Mouse (Mus musculus) kidney, adult 18-20 months (tissue): ENCODE measurements around the gene Nrp1.

Experiments used
- DNase-seq: peaks from one replicate; pipeline ENCODE4 v3.0.0; 2021

The Nrp1 gene

DNA sequence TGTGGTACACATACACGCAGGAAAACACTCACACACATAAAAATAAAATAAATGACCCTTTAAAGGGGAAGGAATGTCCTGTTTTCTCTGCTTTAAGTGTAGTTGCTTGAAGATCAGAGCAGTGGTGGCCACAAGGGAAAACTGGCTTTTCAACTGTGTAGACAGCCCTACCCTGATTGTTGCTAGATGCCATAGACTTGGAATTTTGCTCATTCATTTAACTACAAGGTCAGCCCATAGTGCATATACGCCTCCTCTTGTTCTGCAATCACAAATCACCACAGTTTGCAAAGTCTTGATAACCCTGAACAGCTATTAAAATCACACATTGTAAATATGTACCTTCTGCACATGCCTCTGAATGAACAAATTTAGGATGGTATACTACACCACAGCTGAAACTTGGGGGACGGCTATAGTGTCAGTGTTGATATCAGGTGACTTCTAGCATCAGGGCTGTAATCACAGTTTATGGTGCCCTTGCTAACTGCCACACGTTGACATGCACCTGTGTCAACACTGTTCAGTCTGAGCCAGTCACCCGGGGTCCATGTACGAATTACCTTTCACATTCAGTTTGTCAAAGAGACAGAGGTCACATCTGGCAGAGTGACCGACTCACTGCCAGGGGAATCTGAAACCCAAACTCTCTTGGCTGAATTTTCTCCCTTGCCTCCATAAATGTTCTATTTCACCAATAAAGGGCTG lies 66.4 kb downstream of the Nrp1 start:
- DNase-seq, result no peak

DNA sequence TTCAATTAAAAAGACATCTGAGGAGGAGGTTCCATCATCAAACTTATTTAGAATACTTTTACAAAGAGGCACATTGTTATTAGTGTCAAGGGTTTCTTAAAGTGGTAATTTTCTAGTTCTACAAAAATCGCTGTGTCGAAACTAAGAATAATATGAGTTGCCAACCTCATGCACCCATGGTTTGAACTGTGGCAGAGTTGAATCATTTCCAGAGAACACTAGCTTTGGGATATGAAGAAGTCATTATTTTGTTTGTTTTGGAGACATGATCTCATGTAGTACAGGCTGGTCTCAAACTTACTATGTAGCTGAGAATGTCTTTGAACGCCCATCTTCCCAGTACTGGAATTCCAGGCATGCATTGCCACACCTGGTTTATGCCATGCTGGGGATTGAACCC lies 68.7 kb downstream of the Nrp1 start:
- no peak for DNase-seq

GRCm38 (mm10) chr8:128428971-128429370 lies 70.6 kb downstream of the Nrp1 start:
- DNase-seq, result no peak

GRCm38 (mm10) chr8:128431082-128431481 lies 72.7 kb downstream of the Nrp1 start:
- DNase-seq, result no peak

- no peak for DNase-seq
Observed at GRCm38 (mm10) chr8:128435749-128436148, 77.3 kb downstream of the Nrp1 start.

- no peak for DNase-seq
Observed at GRCm38 (mm10) chr8:128437156-128437825, 78.9 kb downstream of the Nrp1 start.

- no peak for DNase-seq
Observed at GRCm38 (mm10) chr8:128441407-128441806, 83.0 kb downstream of the Nrp1 start.

- no peak for DNase-seq
Observed at GRCm38 (mm10) chr8:128445596-128445995, 87.2 kb downstream of the Nrp1 start.

DNA sequence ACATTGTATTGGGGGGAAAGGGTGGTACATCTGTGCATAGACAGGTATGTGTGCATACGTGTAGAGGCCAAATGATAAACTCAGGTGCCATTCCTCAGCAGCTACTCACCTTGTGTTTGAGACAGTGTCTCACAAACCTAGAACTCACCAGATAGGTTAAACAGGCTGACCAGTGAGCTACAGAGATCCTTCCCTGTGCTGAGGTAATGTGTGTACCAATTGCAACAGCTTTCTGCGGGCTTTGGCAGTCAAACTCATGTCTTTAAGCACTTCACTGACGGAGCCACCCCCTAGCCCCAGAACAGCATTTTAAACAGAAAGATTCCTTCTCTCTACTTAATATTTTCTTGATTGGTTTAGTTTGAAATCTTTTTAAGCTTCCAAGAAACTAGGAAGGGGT lies 88.2 kb downstream of the Nrp1 start:
- no peak for DNase-seq

- DNase-seq, result no peak
Observed at GRCm38 (mm10) chr8:128447320-128447719, 88.9 kb downstream of the Nrp1 start.

DNA sequence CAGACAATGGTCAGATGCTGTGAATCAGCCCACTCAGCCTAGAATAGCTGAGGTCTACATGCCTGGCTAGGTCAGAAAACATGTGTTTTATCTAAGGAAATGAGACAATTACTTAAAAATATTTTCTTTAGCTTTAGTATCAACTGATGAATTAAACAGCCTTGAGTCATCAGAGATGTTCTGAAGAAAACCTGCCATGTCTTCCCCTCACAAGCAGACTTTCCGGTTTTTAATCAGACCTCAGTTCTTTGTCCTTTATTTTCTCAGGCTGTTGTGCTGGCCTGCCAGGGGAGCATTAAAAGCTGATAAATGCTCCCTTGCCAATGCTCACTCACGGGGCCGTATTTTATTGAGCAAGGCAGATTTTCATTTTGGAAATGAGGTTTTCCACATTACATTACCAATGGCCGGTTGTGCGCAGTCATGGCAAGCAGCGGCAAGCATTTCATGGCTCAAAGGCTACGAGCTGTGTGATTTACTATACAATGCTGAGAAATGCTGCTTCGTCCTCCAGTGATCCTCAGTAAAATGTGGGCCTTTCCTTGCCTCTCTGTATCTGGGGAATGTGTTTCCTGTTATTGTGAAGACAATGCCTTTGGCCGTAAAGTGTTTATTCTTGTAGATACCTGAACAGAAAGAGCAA lies 92.1 kb downstream of the Nrp1 start:
- DNase-seq, result no peak

DNA sequence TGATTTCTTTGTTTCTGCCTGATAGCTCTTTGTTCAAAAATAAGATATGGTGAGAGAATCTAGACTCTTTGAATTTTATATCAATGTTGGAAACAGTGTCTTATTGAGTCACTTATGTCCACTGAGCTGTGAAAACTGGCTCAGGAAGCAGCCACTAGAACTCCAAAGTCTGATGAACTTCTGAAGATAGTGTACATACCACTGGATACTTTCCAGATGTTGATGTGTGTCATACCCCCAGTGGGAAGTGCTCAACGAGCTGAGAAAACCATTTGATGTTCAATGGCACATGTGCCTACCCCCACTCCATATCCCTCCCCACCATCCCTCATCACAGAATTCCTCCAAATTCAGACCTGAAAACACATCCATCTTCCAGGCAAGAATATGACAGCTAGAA lies 92.7 kb downstream of the Nrp1 start:
- DNase-seq, result no peak

- DNase-seq, result no peak
Observed at GRCm38 (mm10) chr8:128453471-128453870, 95.1 kb downstream of the Nrp1 start.

DNA sequence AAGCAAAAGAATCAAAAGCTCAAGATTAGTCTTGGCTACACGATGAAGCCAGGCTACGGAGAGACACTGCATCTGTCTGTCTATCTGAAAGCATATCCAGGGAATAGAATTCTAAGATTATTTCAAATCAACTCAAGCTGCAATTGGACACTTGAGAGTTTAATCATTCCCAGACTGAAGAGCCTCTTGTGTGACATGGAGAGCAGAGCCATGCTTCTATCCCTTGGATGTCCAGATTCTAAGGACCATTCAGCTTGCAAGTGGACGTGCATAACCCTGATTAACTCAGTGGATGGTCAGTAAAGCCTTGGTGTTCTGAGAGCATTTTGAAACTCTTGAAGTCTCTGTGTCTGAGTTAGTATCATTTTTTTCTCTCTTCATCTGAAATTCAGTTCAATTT lies 95.6 kb downstream of the Nrp1 start:
- DNase-seq, result no peak

- no peak for DNase-seq
Observed at GRCm38 (mm10) chr8:128457277-128457676, 98.9 kb downstream of the Nrp1 start.

DNA sequence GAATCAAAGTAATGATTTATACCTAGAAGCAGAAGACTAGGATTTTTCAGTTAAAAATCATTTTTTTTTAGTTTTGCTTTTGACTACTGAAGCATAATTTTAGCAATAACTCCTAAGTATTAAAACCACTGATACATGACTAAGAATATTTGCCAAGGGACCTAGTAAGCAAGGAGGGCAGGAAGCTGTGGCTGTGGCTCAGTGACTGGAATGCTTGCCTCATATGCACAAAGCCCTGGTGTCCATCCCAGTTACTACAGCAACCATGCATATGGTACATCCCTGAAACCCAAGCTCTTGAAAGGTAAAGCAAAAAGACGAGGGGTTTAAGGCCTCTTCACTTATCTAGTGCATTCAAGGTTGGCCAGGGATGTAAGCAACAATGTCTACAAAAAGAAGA lies 101.3 kb downstream of the Nrp1 start:
- DNase-seq, result no peak

DNA sequence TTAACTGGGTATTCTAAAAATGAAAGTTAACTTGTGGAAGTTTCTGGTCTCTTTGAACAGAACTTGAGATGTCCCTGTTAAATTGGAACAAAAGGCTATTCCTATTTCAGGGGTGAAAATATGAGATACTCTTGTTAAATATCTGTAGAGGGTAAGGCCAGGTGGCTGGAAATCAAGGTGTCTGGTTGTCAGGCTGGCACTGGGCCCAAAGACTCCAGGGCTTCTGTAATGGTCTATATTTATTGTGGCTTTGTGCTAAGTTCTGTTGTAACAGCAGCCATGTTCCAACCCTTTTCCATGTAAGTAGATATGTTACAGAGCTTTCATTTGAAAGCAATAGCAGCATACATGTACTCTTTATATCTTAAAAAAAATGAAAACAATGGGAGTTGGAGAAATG lies 103.3 kb downstream of the Nrp1 start:
- no peak for DNase-seq

DNA sequence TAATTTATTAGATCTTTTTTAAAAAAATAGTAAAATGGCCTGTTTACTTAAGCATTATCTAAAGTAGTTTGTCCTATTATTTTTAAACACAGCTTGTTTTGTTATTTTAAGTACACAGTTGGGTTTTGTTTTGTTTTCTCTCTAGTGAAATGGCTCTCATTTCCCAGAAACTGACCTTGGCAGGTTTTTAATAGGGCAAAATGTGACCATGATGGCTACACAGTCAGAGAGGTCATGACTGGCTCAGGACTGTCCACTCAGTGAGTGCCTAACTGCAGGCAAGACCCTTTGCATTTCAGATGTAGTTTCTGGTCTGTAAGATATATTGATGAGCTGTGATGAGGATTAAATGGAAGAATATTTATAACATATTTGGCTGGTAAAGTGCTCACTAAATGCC lies 104.8 kb downstream of the Nrp1 start:
- DNase-seq, result no peak

DNA sequence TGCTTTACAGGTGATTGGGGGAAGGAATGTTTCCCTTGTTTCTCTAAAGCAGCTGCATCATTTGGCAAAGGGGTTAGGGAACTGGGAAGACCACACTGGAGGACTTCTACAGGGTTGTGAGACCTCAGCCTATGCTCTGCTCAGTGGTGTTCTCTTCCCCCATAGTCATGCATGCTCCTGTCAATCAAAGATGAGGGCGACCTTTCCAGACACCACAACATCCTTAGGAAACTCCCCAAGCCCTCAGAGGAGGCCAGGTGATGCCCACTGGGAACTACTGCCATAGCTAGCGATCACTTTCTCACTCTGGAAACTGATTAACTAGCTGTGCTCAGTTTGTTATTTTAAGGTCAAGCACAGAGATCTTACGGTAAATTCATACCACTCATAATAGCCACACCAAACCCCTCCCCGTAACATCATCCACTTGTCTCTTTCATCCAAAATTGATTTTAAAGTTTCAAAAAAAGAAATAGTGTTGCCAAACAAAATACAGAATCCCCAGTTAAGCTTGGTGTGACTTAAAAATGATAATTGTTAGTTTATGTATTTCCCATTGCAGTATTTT lies 105.7 kb downstream of the Nrp1 start:
- DNase-seq, result no peak

GRCm38 (mm10) chr8:128465553-128465952 lies 107.1 kb downstream of the Nrp1 start:
- DNase-seq, result no peak

GRCm38 (mm10) chr8:128466681-128467430 lies 108.5 kb downstream of the Nrp1 start:
- DNase-seq, result no peak

GRCm38 (mm10) chr8:128470097-128470496 lies 111.7 kb downstream of the Nrp1 start:
- DNase-seq, result no peak

DNA sequence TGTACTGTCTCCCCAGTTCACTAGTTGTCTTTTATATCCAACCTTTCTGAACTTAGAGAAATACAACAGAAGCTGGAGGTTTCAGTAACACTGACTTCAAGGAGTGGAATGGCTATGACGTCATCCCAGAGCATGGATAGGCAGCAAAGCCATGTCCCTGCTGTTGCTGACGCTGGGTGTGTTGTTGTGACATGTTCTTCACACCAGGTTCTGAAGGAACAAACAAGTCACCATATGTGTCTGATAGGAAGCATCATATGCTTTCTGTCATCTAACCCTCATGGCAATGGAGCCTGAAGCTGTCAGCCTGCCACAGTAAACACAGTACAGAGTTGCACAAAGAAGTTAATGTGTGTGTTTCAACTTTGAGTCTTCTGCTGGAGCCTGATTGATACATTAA lies 112.8 kb downstream of the Nrp1 start:
- no peak for DNase-seq
